Mouse (Mus musculus) forebrain, embryonic 16.5 days (tissue): Measurements from ENCODE around the gene Cst7. TPM values are rescaled to one million over a fixed set of nuclear protein-coding genes. Genes with fewer than 3 reads are reported as not detected.

Experiments
- ATAC-seq: fragments of 200-750 bp; cut with Nextera tagmentation; 2 replicates; pipeline ENCODE4 v1.8.0; 2017; ENCODE audit warnings: mild to moderate bottlenecking, moderate library complexity
- H3K27ac ChIP-seq: fragments of 300-500 bp; sonication (generic); 2 replicates; pipeline ENCODE4 v1.5.1; 2014; ENCODE audit warnings: low read length, control low read depth
- H3K27me3 ChIP-seq: fragments of 300-500 bp; sonication (generic); replicated peaks from 2 replicates; pipeline ENCODE4 v1.6.1; 2014; ENCODE audit warnings: low read length; ENCODE audit not compliant: control insufficient read depth, insufficient read depth
- H3K36me3 ChIP-seq: fragments of 300-500 bp; sonication (generic); 2 replicates; pipeline ENCODE4 v1.6.1; 2014; ENCODE audit not compliant: control insufficient read depth, insufficient read depth
- H3K4me1 ChIP-seq: fragments of 300-500 bp; sonication (generic); replicated peaks from 2 replicates; pipeline ENCODE4 v1.6.1; 2014; ENCODE audit warnings: low read length; ENCODE audit not compliant: control insufficient read depth, insufficient read depth
- H3K4me2 ChIP-seq: fragments of 300-500 bp; sonication (generic); 2 replicates; pipeline ENCODE4 v1.6.1; 2014; ENCODE audit warnings: mild to moderate bottlenecking, low read length, control low read depth
- H3K4me3 ChIP-seq: fragments of 300-500 bp; sonication (generic); replicated peaks from 2 replicates; pipeline ENCODE4 v1.5.1; 2014; ENCODE audit warnings: mild to moderate bottlenecking, low read length, control low read depth
- H3K9ac ChIP-seq: fragments of 300-500 bp; sonication (generic); replicated peaks from 2 replicates; pipeline ENCODE4 v1.6.1; 2014; ENCODE audit warnings: low read depth, low read length, control low read depth
- H3K9me3 ChIP-seq: fragments of 300-500 bp; sonication (generic); 2 replicates; pipeline ENCODE4 v1.6.1; 2016; ENCODE audit warnings: low read length; ENCODE audit not compliant: control insufficient read depth
- WGBS: fragments of 180-500 bp; shearing (Covaris S2); extraction: QIAGEN DNeasy Blood & Tissue Kit; methylation state at CpG from one replicate; pipeline ENCODE4 v1.1.7; 2014; 5-methylcytosine and 5-hydroxymethylcytosine counted together
- polyA plus RNA-seq: library from polyadenylated mRNA; unstranded; fragments of >200 nt; fragmentation: Nextera tagmentation; extraction: Ambion mirVana; gene quantifications from 2 replicates; pipeline ENCODE4 v1.2.1, GENCODE M21; 2015

Gene Cst7
- polyA plus RNA-seq, 1 experiment from 2014 or later = 0.29 TPM

DNA sequence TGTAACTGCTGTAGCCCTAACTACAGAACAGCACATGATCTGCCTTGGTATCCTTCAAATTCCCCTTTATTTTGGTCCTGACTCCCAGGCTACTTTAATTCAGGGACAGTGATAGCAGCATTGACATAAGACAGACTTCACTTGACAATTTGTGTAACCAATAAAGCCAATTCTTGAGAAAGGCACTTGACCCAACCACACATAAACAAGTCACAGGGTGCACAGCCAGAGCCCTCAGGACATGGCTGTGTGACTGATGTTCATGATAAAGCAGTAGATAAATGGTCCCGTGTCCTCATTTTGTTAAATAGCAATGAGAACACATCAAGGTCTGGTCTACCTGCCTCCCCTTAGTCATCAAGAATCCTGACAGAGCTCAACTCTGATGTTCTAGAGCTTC is 9.4 kb downstream of the Cst7 start:
- no peaks in the 10 kb centered on the region for H3K9me3 ChIP-seq
- no peak overlapping the region for H3K9ac ChIP-seq
- no peak overlapping the region for H3K4me2 ChIP-seq
- H3K27me3 ChIP-seq = no peaks in the 10 kb centered on the region
- no peak for ATAC-seq
- 93% methylated on average over 1 of the region's 1 CpGs for WGBS
- peaks cover 6% of the 10 kb centered on the region for H3K36me3 ChIP-seq
- no peaks in the 10 kb centered on the region for H3K4me1 ChIP-seq
- no peak overlapping the region for H3K4me3 ChIP-seq
- H3K27ac ChIP-seq = no peak overlapping the region

DNA sequence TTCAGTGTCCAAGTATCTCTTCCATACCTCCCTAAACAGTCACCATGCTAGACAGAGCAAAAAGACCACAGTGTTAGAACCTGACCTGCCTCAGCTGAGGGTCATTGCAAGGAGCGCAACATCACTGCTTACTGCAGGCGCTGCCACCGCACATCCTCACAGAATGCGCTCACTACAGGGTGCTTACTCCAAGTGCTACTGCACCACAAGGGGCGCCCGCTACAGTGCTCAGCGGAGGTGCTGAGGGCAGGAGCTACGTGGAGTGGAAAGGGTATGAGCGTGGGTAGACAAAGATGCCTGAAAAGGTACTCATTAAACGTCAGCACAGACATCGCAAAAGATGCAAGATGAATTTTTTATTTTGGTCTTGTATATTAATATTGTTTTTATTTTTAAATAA is 18.9 kb downstream of the Cst7 start:
- Histone ChIP-seq H3K9me3 (no peaks in the 10 kb centered on the region), H3K27ac (no peak overlapping the region), H3K4me2 (no peak overlapping the region), H3K4me3 (no peak overlapping the region), H3K27me3 (no peaks in the 10 kb centered on the region), H3K4me1 (no peaks in the 10 kb centered on the region), H3K9ac (no peak overlapping the region), H3K36me3 (peaks cover 37% of the 10 kb centered on the region)
- ATAC-seq = no peak
- 73% methylated on average over 11 of the region's 11 CpGs for WGBS

DNA sequence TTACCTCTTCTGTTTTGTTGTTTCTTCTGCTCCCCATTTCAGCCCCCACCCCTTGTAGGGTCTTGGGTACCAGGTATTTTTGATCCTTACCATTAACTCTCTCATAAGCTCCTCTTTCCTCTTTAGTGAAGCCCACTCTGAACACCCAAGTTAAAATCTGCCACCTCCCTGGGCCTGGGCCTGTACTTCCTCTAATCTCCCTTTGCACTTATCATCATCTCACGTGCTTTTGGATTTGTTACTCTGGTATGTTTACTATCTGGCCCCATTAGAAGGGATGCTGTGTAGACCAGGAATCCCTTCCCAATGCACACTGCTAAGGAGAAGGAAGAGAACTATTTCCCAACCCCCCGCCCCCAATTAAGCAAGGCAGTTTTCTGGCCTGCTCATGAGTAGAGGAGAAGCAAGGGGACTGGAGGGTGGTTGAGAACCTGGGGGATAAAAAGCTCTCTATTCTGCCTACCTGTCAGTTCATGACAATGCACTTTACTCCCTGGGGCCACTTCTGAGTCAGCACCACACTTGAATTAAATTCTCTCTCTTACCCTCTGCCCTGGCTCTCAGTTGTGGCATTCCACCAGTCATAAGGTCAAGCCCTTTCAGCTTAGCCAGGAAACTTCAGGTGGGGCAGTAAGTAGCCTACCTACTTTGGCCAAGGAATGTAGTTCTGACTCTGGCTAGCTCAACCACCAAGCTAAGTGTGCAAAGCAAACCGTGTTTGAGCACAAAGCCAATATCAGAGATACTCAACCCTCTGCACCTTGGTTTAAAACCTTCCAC is 25.4 kb downstream of the Cst7 start:
- H3K27me3 ChIP-seq = no peaks in the 10 kb centered on the region
- H3K9ac ChIP-seq = no peak overlapping the region
- no peaks in the 10 kb centered on the region for H3K4me1 ChIP-seq
- no peak overlapping the region for H3K27ac ChIP-seq
- H3K4me3 ChIP-seq = no peak overlapping the region
- no peak overlapping the region for H3K4me2 ChIP-seq
- H3K36me3 ChIP-seq = peaks cover 7% of the 10 kb centered on the region
- no peak for ATAC-seq
- 97% methylated on average over 3 of the region's 3 CpGs for WGBS
- H3K9me3 ChIP-seq = no peaks in the 10 kb centered on the region

- WGBS = 98% methylated on average over 2 of the region's 2 CpGs
- Histone ChIP-seq H3K4me3 (no peak overlapping the region), H3K27me3 (no peaks in the 10 kb centered on the region), H3K4me2 (no peak overlapping the region), H3K9ac (no peak overlapping the region), H3K36me3 (no peaks in the 10 kb centered on the region), H3K4me1 (no peaks in the 10 kb centered on the region), H3K27ac (no peak overlapping the region), H3K9me3 (no peaks in the 10 kb centered on the region)
- no peak for ATAC-seq
Observed at GRCm38 (mm10) chr2:150600263-150600662, 30.0 kb downstream of the Cst7 start.

DNA sequence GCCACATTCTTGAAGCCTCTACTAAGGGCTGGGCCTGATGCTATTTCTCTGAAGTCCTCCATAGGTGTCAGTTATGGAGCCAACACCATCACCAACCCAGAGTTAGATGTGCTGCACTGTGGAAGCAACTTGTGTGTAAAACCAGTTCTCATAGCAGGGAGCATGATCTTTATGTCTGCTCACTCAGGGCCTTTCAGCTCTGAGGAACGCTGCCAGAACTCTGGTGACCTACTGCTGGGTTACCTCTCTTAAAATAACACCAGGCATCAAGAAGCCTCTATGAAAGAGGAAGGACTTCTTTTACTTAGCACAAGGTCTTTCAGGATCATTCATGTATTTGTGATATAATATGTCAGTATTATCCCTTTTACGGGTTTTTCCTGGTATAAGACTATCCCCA is 32.0 kb downstream of the Cst7 start:
- no peak for ATAC-seq
- Histone ChIP-seq H3K27ac (no peak overlapping the region), H3K4me2 (no peak overlapping the region), H3K27me3 (no peaks in the 10 kb centered on the region), H3K9me3 (no peaks in the 10 kb centered on the region), H3K36me3 (no peaks in the 10 kb centered on the region), H3K4me3 (no peak overlapping the region), H3K4me1 (peaks cover 3% of the 10 kb centered on the region), H3K9ac (no peak overlapping the region)
- 89% methylated on average over 2 of the region's 2 CpGs for WGBS

DNA sequence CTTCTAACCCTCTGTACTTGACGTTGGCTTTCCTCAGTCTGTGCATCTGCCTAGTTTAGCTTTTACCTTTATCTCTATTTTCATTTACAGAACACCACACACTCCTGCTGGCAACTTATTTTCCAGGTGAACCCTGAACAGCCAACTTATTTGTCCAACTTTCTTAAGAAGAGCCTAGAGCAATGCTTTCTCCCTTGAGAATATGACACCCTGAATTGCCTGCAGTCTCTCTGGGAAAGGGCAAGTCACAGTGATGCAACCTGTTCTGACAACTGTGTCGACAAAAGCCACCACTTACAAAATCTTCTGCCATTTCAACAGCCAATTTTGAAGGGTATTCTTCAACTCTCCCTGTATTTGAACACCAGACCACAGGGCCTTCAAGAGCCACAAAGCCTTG is 34.6 kb downstream of the Cst7 start:
- H3K27me3 ChIP-seq = no peaks in the 10 kb centered on the region
- peaks cover 13% of the 10 kb centered on the region for H3K4me1 ChIP-seq
- no peak overlapping the region for H3K4me3 ChIP-seq
- H3K27ac ChIP-seq = no peak overlapping the region
- no peak overlapping the region for H3K9ac ChIP-seq
- ATAC-seq = no peak
- H3K4me2 ChIP-seq = no peak overlapping the region
- no peaks in the 10 kb centered on the region for H3K36me3 ChIP-seq
- WGBS = 88% methylated on average over 2 of the region's 2 CpGs
- no peaks in the 10 kb centered on the region for H3K9me3 ChIP-seq

DNA sequence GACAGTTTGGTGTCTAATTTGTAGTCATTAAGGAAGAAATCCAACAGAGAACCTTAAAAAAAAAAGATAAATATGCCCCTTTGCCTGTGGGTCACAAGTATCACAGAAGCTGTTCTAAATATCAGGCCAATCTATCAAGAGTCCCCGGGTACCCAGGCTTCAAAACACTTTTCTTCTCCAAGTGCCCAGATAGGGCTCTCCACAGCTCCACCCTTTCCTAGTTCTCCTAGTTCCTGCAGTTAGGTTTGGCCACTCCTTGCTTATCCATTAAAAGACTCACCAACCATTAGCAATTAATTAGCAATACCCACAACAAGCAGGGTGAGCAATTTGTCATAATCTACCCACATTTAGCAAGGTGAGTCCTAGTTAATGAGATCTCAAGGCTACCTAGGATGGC is 36.9 kb downstream of the Cst7 start:
- 86% methylated on average over 1 of the region's 1 CpGs for WGBS
- no peaks in the 10 kb centered on the region for H3K36me3 ChIP-seq

GRCm38 (mm10) chr2:150608087-150608799 is 38.0 kb downstream of the Cst7 start, which contains the start of gene Apmap:
Gene Apmap, minus strand, starts transcription at chr2:150608567.
- Histone ChIP-seq H3K27ac (peak within 1 kb of the TSS; percentile 46; the same call in 1 of the 2 replicates), H3K4me1 (peaks cover 13% of the 10 kb centered on the region), H3K9ac (peak within 1 kb of the TSS; percentile 69), H3K9me3 (no peaks in the 10 kb centered on the region), H3K4me2 (peak within 1 kb of the TSS; percentile 74), H3K27me3 (no peaks in the 10 kb centered on the region), H3K4me3 (peak within 1 kb of the TSS; percentile 72), H3K36me3 (no peaks in the 10 kb centered on the region)
- WGBS = under 1% methylated on average over 42 of the region's 42 CpGs
- ATAC-seq = peak; percentile 97

More for the DNA sequence above, 36.9 kb downstream of the Cst7 start:
- Histone ChIP-seq H3K9me3 (no peaks in the 10 kb centered on the region), H3K9ac (no peak overlapping the region), H3K27ac (no peak overlapping the region), H3K4me1 (peaks cover 13% of the 10 kb centered on the region), H3K4me3 (peak overlapping the region; percentile 72; the same call in 1 of the 2 replicates), H3K27me3 (no peaks in the 10 kb centered on the region), H3K4me2 (peak overlapping the region; percentile 74)
- no peak for ATAC-seq

GRCm38 (mm10) chr2:150608872-150609560 is 38.8 kb downstream of the Cst7 start:
- Histone ChIP-seq H3K27ac (peak overlapping the region; percentile 46; the same call in 1 of the 2 replicates), H3K4me2 (peak overlapping the region; percentile 74), H3K4me3 (peak overlapping the region; percentile 72), H3K4me1 (peaks cover 13% of the 10 kb centered on the region), H3K9ac (peak overlapping the region; percentile 69; the same call in 1 of the 2 replicates), H3K27me3 (no peaks in the 10 kb centered on the region), H3K36me3 (no peaks in the 10 kb centered on the region), H3K9me3 (no peaks in the 10 kb centered on the region)
- 1% methylated on average over 10 of the region's 10 CpGs for WGBS
- peak; percentile 55 for ATAC-seq
